Mouse (Mus musculus) activated CD4-positive, CD25-positive, alpha-beta regulatory T cell, adult 9 weeks (primary cell): ENCODE results near the gene Ccl27b. TPM values are rescaled to one million over a fixed set of nuclear protein-coding genes. Genes with fewer than 3 reads are reported as not detected.

Experiments
- polyA plus RNA-seq: library from polyadenylated mRNA; unstranded; fragments of 100-300 nt; shearing (Covaris generic); gene quantifications from one replicate; pipeline ENCODE4 v1.2.1, GENCODE M21; 2017

The Ccl27b gene
- polyA plus RNA-seq = not detected

GRCm38 (mm10) chr4:42654951-42655350 is at the start of gene Ccl27b:
Gene Ccl27b (plus strand): TSS chr4:42655251.

GRCm38 (mm10) chr4:42611895-42612294 is 43.2 kb upstream of the Ccl27b start, which contains the start of gene Gm10591:
Gene Gm10591 (plus strand): TSS chr4:42612195.

GRCm38 (mm10) chr4:42629419-42629818 is 25.6 kb upstream of the Ccl27b start, which contains the start of gene Gm2564:
Gene Gm2564 (plus strand): TSS chr4:42629719.

GRCm38 (mm10) chr4:42661793-42662192 is 6.7 kb downstream of the Ccl27b start, which contains the start of gene Il11ra2:
Gene Il11ra2 (minus strand): TSS chr4:42661893.

Other genes with a start within 250 kb of the Ccl27b start
- gene Gm21586, start 215.9 kb upstream of the Ccl27b start, polyA plus RNA-seq = not detected
- not detected for gene Gm2163, start 188.5 kb upstream of the Ccl27b start, polyA plus RNA-seq
- not detected for gene Fam205a2, start 127.1 kb upstream of the Ccl27b start, polyA plus RNA-seq
- gene Gm10591, start 43.1 kb upstream of the Ccl27b start, polyA plus RNA-seq = not detected
- not detected for gene Gm2564, start 25.5 kb upstream of the Ccl27b start, polyA plus RNA-seq
- not detected for gene Il11ra2, start 6.6 kb downstream of the Ccl27b start, polyA plus RNA-seq
- gene 4930578G10Rik, start 80.3 kb downstream of the Ccl27b start, polyA plus RNA-seq = not detected
- gene Ccl19, start 101.3 kb downstream of the Ccl27b start, polyA plus RNA-seq = not detected
- gene Ccl21a, start 118.7 kb downstream of the Ccl27b start, polyA plus RNA-seq = not detected
- not detected for gene Fam205a1, start 198.6 kb downstream of the Ccl27b start, polyA plus RNA-seq
- gene Gm12394, start 201.5 kb downstream of the Ccl27b start, polyA plus RNA-seq = not detected
- not detected for gene Fam205c, start 219.0 kb downstream of the Ccl27b start, polyA plus RNA-seq